Mouse (Mus musculus) hindbrain, postnatal 0 days (tissue): ENCODE measurements at regions not wholly inside any gene's neighbourhood (a gene's known extent, or its start where the extent isn't known, plus 50 kb on each side); places are given as distances from the start of the nearest gene placed in this dataset.

Experiments
- ATAC-seq: fragments of 200-750 bp; cut with Nextera tagmentation; 2 replicates; pipeline ENCODE4 v1.8.0; 2017; ENCODE audit warnings: mild to moderate bottlenecking, moderate TSS enrichment, moderate library complexity
- DNase-seq: peaks from one replicate; pipeline ENCODE4 v3.0.0-alpha.2; 2015; ENCODE audit warnings: low spot score
- H3K27ac ChIP-seq: fragments of 300-500 bp; sonication (generic); 2 replicates; pipeline ENCODE4 v1.5.1; 2014; ENCODE audit warnings: mild to moderate bottlenecking
- H3K27me3 ChIP-seq: fragments of 300-500 bp; sonication (generic); 2 replicates; pipeline ENCODE4 v1.6.1; 2014; ENCODE audit warnings: low read length, mixed read lengths; ENCODE audit not compliant: insufficient read depth
- H3K36me3 ChIP-seq: fragments of 300-500 bp; sonication (generic); 2 replicates; pipeline ENCODE4 v1.6.1; 2014; ENCODE audit warnings: low read length, mixed read lengths; ENCODE audit not compliant: insufficient read depth
- H3K4me1 ChIP-seq: fragments of 300-500 bp; sonication (generic); 2 replicates; pipeline ENCODE4 v1.6.1; 2014; ENCODE audit warnings: antibody characterized with exemption, low read length, mixed read lengths; ENCODE audit not compliant: insufficient read depth
- H3K4me2 ChIP-seq: fragments of 300-500 bp; sonication (generic); 2 replicates; pipeline ENCODE4 v1.6.1; 2014; ENCODE audit warnings: low read depth, mild to moderate bottlenecking, low read length, moderate library complexity, mixed read lengths
- H3K4me3 ChIP-seq: fragments of 300-500 bp; sonication (generic); 2 replicates; pipeline ENCODE4 v1.5.1; 2014; ENCODE audit warnings: low read length
- H3K9ac ChIP-seq: fragments of 300-500 bp; sonication (generic); replicated peaks from 2 replicates; pipeline ENCODE4 v1.6.1; 2014; ENCODE audit warnings: mild to moderate bottlenecking, low read length, moderate library complexity, mixed read lengths
- H3K9me3 ChIP-seq: fragments of 300-500 bp; sonication (generic); 2 replicates; pipeline ENCODE4 v1.6.1; 2016; ENCODE audit warnings: low read length, mixed read lengths
- CTCF ChIP-seq: IDR thresholded peaks from 2 replicates; pipeline ENCODE4 v1.5.1; 2016; ENCODE audit warnings: antibody characterized with exemption, control low read depth, low read depth
- WGBS: fragments of 180-500 bp; shearing (Covaris S2); extraction: QIAGEN DNeasy Blood & Tissue Kit; methylation state at CpG from one replicate; pipeline ENCODE4 v1.1.7; 2014; 5-methylcytosine and 5-hydroxymethylcytosine counted together

- H3K9me3 ChIP-seq: no peaks in the 10 kb centered on the region
- ATAC-seq: no peak
- H3K9ac ChIP-seq: no peak overlapping the region
- 97% methylated on average over 3 of the region's 3 CpGs for WGBS
- no peaks in the 10 kb centered on the region for H3K4me1 ChIP-seq
- no peak for DNase-seq
- H3K4me3 ChIP-seq: no peak overlapping the region
- no peaks in the 10 kb centered on the region for H3K27me3 ChIP-seq
- H3K4me2 ChIP-seq: no peak overlapping the region
- no peak overlapping the region for H3K27ac ChIP-seq
- H3K36me3 ChIP-seq: no peaks in the 10 kb centered on the region
- peak; percentile 6; the same call in 1 of the 2 replicates for TF ChIP-seq CTCF
These were observed 368.5 kb downstream of the Ets1 start for GRCm38 (mm10) chr9:33004536-33004935.

GRCm38 (mm10) chr9:33007456-33008063 lies 371.5 kb downstream of the Ets1 start:
- H3K27me3 ChIP-seq: no peaks in the 10 kb centered on the region
- no peak overlapping the region for H3K27ac ChIP-seq
- DNase-seq: no peak
- WGBS: 77% methylated on average over 3 of the region's 3 CpGs
- no peak overlapping the region for H3K9ac ChIP-seq
- H3K4me2 ChIP-seq: no peak overlapping the region
- H3K4me3 ChIP-seq: no peak overlapping the region
- H3K4me1 ChIP-seq: no peaks in the 10 kb centered on the region
- ATAC-seq: no peak
- TF ChIP-seq CTCF: no peak
- H3K36me3 ChIP-seq: no peaks in the 10 kb centered on the region
- H3K9me3 ChIP-seq: no peaks in the 10 kb centered on the region

GRCm38 (mm10) chr9:33011241-33011640 lies 375.2 kb downstream of the Ets1 start:
- no peaks in the 10 kb centered on the region for H3K9me3 ChIP-seq
- H3K4me1 ChIP-seq: no peaks in the 10 kb centered on the region
- no peak for DNase-seq
- H3K4me2 ChIP-seq: no peak overlapping the region
- H3K4me3 ChIP-seq: no peak overlapping the region
- no peak overlapping the region for H3K27ac ChIP-seq
- no peaks in the 10 kb centered on the region for H3K36me3 ChIP-seq
- H3K27me3 ChIP-seq: no peaks in the 10 kb centered on the region
- no peak overlapping the region for H3K9ac ChIP-seq
- no peak for ATAC-seq
- TF ChIP-seq CTCF: no peak

- WGBS: 63% methylated on average over 3 of the region's 3 CpGs
- H3K4me2 ChIP-seq: no peak overlapping the region
- no peak overlapping the region for H3K4me3 ChIP-seq
- H3K36me3 ChIP-seq: no peaks in the 10 kb centered on the region
- H3K27ac ChIP-seq: no peak overlapping the region
- no peak for TF ChIP-seq CTCF
- no peak overlapping the region for H3K9ac ChIP-seq
- DNase-seq: no peak
- H3K27me3 ChIP-seq: no peaks in the 10 kb centered on the region
- no peaks in the 10 kb centered on the region for H3K9me3 ChIP-seq
- no peaks in the 10 kb centered on the region for H3K4me1 ChIP-seq
- no peak for ATAC-seq
These were observed 399.4 kb downstream of the Ets1 start for GRCm38 (mm10) chr9:33035401-33035800.

- no peak for DNase-seq
- no peak for TF ChIP-seq CTCF
- Histone ChIP-seq H3K4me2 (no peak overlapping the region), H3K27me3 (no peaks in the 10 kb centered on the region), H3K4me3 (no peak overlapping the region), H3K27ac (no peak overlapping the region), H3K4me1 (no peaks in the 10 kb centered on the region), H3K9me3 (no peaks in the 10 kb centered on the region), H3K36me3 (no peaks in the 10 kb centered on the region), H3K9ac (no peak overlapping the region)
- WGBS: 67% methylated on average over 4 of the region's 4 CpGs
- ATAC-seq: no peak
These were observed 403.3 kb downstream of the Ets1 start for GRCm38 (mm10) chr9:33039221-33039790.

- Histone ChIP-seq H3K4me2 (no peak overlapping the region), H3K36me3 (no peaks in the 10 kb centered on the region), H3K4me3 (no peak overlapping the region), H3K27me3 (no peaks in the 10 kb centered on the region), H3K4me1 (no peaks in the 10 kb centered on the region), H3K27ac (no peak overlapping the region), H3K9ac (no peak overlapping the region), H3K9me3 (no peaks in the 10 kb centered on the region)
- no peak for TF ChIP-seq CTCF
- 87% methylated on average over 4 of the region's 4 CpGs for WGBS
- DNase-seq: no peak
- ATAC-seq: no peak
These were observed 414.8 kb downstream of the Ets1 start for GRCm38 (mm10) chr9:33050789-33051188.

GRCm38 (mm10) chr9:33060636-33061264 lies 424.7 kb downstream of the Ets1 start:
- no peak overlapping the region for H3K9ac ChIP-seq
- H3K9me3 ChIP-seq: no peaks in the 10 kb centered on the region
- no peak for ATAC-seq
- H3K4me2 ChIP-seq: no peak overlapping the region
- no peaks in the 10 kb centered on the region for H3K27me3 ChIP-seq
- 85% methylated on average over 6 of the region's 6 CpGs for WGBS
- no peak for DNase-seq
- TF ChIP-seq CTCF: no peak
- H3K27ac ChIP-seq: no peak overlapping the region
- no peaks in the 10 kb centered on the region for H3K36me3 ChIP-seq
- no peak overlapping the region for H3K4me3 ChIP-seq
- H3K4me1 ChIP-seq: peaks cover 4% of the 10 kb centered on the region; the same call in 1 of the 2 replicates
